Mouse (Mus musculus) lung, postnatal 0 days (tissue): Measurements from ENCODE around the gene Map2.

ENCODE experiments used
- CTCF ChIP-seq: IDR thresholded peaks from 2 replicates; pipeline ENCODE4 v1.5.1; 2016; ENCODE audit warnings: antibody characterized with exemption, mild to moderate bottlenecking
- EP300 ChIP-seq: IDR thresholded peaks from 2 replicates; pipeline ENCODE4 v1.6.1; 2016; ENCODE audit warnings: antibody characterized with exemption, mild to moderate bottlenecking, control low read depth

GRCm38 (mm10) chr1:66364386-66364785 is 189.3 kb downstream of the Map2 start:
- TF ChIP-seq EP300, result no peak
- no peak for TF ChIP-seq CTCF
